Mouse (Mus musculus) urinary bladder, adult 18-20 months (tissue): ENCODE measurements at regions not wholly inside any gene's neighbourhood (a gene's known extent, or its start where the extent isn't known, plus 50 kb on each side); places are given as distances from the start of the nearest gene placed in this dataset.

Source experiments
- DNase-seq, 2 experiments: peaks; one replicate each; pipeline ENCODE4 v3.0.0; 2022; ENCODE audit warnings: low spot score in 2 of 2, mixed read lengths in 2 of 2

DNA sequence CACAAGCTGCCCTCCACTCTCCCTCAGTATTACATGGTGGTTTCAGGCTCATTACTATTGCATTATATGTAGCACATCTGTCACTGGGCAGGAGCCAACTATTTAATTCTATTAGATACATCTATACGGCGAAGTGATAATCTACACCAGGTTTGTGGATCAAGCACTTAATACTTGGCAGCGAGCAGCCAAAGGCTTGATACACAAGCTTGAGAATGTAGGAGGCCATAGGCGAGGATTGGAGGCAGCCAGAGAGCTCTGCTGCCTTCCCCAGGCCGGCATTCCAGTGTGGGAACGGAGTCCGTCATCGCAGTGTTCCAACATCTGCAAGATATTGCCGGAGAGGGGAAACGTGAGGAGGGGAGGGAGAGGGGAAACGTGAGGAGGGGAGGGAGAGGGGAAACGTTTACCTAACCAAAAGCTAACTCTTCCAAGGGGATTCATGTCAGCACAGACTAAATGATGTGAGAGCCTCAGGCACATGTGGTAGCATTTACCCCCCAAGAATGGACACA, 109.6 kb upstream of the Habp2 start:
- no peak for DNase-seq

DNA sequence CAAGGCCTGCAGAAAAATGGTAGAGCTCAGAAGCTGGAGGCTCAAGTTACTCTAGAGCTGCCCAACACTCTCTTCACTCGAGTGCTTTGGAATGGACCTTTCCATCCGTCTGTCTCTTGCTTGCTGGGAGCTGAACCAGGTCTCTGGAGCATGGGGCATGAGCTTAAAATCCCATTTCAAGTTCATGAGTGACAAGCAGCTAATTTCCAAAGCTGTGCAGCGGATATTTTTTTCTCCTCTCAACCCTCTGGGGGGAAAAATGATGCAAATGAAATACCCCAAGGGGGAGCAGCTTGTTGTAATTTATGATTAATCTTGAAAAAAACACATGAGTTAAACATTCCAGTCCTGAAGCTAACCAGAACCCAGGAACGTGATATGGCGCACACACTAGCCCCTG, 101.2 kb upstream of the Habp2 start:
- DNase-seq, result no peak

DNA sequence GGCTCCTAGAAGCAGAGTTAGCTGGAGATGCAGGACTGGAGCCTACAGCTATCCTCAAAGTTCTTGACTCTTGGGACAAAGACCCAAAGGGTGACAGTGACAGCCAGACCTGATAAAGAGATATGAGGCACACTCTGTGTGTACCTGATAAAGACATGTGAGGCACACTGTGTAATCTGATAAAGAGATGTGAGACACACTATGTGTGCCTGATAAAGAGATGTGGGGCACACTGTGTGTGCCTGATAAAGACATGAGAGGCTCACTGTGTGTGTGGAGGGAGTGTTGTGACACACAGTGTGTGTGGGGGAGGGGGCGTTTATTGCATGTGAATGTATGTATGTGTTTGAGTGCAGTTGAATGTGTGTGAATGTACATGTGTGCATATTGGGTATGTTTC, 97.8 kb upstream of the Habp2 start:
- no peak for DNase-seq

DNA sequence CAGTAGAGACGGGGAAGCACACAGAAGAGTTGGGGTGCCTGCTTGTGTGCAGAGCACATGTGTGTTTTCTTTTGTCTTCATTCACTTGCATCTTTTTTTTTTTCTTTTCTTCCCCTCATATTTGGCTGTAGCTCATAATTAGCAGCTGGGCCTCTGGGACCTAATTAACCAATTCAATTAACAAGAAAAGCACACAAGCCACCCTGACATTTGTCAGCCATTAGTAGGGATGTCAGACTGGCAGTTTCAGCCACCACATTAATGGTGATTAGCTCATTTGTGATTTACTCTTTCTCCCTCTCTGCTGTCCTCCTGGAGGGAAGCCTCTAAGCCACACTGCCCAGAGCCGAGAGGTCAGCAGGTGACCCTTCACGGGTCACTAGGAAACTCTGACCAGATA, 96.7 kb upstream of the Habp2 start:
- no peak for DNase-seq

DNA sequence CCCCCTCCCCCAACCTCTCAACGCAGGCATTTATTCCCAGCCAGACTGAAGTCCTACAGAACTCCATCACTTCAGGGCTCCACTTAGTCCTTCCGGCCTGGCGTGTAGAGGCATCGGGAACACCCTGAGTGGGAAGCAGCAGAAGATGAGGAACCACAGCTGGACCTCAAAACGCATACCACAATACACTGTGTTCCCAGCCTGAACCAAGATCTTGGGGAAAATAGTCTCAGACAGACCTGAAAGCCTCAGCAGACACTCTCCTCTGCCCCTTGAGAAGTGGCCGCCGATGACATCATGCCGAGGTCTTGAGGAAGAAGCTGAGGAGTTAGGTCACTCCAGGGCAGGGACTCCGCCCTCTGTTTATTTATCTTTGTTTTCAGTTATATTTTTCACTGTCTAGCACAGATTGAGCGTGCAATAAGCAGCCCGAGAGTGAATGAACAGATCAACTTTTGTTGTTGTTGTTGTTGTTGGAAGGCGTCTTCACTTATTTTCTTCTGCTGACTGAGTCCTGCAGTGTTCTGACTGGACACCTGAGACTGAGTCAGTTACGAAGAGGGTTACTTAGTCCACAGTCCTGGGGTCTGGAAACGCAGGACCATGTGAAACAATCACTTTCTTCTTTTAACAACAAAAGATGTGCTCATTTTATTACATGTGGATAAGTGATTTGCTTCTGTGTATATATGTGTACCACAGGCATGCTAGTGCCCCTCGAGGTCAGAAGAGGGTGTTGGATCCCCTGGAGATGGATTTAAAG, 88.3 kb upstream of the Habp2 start:
- no peak for DNase-seq

DNA sequence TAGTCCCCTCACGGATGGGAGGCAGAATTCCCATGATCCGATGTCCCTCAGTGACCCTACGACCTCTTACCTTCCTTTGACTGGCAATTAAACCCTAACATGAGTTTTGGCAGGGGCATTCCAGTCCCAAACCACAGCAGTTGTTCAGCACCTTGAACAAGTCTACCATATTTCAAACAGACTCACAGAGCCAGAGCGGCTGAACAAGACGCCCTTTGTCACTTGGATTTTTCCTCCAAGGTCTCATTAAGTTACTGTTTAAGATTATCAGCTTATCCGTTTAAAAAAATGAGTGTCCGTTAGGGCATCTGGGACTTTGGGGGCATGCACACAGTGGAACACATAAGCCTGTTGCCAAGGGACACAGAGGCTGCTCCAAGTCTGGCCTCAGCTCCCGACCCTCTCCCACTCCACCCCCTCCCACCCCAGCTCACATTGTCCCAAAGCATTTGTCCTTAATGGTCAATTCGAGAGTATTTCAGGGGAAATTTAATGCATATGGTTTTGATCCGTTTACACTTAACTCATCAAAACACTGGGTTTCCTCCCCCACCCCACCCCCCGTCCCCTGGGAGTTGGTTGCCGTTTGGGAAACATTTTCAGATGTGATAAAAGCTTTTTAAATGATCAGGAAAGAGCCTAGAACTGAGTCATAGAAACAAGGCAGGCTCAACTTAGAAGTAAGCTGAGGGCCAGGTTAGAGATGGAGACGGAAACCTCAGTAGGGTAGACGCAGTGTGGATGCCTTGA, 87.4 kb upstream of the Habp2 start:
- DNase-seq, result no peak

DNA sequence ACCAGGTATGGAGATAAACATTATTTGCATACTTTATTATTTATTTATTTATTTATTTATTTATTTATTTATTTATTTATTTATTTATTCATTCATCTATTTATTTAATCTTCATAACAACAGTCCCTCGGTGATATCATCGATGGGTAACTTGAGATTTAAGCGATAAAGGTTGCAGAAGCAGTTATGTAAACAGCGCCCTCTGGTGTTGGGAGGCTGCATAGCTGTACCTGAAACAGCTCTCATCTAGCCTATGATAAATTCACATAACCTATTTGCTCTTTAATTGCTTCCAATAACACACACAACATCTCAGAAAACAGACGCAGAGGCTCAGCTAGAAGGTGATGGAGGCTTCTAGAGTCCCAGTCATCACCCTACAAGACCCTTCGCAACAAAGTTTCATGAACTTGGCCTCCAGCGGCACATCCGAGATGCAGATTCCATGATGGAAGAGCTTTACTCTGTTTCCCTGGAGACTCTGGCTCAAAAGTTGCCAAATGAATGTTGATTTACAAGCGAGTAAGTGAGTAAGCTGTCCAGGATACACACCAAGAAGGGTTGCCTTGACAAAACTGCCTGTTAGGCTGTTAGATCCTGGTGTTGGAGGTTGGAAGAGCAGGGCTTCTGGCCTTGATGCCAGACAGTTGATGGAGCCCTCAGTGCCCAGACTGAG, 85.8 kb upstream of the Habp2 start:
- DNase-seq, result no peak

DNA sequence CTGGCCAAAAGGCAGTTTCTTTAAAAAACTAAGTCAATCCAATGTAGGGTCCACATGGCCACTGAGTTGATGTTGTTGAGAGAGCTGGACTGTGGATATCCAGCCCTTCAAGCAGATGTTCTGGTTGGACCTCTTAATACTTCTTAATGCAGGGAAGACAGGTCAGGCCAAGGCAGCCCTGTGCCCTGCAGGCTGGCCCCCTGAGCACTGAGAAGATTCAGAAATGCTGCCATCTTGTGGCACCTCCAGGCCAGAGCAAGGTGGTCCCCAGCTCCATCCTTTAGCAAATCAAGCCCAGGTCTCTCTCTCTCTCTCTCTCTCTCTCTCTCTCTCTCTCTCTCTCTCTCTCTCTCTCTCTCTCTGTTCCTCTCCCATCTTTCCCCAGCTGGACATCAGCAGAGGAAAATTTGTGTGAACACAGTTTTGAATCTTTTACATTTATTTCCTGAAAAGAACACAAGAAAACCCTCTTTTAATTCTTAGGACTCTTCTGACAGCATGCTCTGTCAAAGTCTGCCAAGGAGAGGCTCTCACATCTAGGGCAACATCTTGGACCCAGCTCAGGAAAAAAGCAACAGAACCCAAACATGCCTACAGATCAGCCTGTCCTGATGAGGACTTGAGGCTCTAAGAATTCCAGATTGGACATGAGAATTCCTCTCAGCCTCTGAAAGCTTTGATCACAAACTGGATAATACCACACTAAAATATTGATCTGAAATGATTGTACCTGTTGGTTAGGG, 85.0 kb upstream of the Habp2 start:
- no peak for DNase-seq

DNA sequence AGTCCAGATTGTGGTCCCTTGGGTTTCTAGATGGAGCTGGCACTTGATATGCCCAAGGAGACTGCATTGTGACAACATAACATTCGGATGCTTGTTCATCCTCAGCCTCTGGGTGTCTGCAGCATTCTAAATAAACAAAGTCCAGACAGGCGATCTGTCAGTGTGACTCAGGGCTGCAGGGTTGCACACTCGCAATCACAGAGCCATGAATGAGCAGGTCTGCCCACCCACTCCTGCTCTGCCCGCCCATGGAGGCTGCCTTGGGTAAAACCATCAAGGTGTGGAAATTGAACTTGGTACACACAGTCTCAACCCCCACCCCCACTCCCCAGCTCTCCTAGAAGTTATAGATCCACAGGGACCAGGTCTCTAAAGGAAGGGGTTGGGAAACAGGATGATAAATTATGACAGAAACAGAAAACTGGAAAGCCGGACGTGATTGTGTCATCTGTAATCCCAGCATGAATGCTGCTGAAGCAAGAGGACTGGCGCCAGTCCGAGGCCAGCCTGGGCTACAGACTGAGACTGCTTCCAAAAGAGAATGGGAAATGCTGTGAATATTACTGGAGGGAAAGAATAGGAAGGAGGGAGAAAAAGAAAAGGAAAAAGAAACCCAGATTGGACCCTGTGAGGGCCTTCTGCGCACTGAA, 84.3 kb upstream of the Habp2 start:
- DNase-seq, result no peak

DNA sequence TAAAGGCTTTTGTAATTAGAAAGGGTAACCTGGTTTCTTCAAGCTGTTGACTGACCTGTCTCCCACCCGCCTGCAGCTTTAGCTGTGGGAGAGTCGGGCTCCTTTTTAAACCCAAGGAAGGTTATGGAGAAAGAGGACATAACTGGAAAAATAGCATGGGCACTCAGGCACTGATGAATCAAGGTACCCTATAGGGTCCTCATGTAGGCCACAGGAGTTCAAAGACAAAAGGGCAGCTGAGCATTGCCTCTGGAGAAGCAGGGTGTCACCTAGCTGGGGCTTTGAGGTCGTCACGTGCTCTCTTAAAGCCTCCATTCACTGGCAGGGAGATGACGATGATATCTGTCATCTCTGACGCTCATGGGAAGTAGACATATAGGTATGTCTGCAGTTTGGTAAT, 68.4 kb upstream of the Habp2 start:
- DNase-seq, result no peak

DNA sequence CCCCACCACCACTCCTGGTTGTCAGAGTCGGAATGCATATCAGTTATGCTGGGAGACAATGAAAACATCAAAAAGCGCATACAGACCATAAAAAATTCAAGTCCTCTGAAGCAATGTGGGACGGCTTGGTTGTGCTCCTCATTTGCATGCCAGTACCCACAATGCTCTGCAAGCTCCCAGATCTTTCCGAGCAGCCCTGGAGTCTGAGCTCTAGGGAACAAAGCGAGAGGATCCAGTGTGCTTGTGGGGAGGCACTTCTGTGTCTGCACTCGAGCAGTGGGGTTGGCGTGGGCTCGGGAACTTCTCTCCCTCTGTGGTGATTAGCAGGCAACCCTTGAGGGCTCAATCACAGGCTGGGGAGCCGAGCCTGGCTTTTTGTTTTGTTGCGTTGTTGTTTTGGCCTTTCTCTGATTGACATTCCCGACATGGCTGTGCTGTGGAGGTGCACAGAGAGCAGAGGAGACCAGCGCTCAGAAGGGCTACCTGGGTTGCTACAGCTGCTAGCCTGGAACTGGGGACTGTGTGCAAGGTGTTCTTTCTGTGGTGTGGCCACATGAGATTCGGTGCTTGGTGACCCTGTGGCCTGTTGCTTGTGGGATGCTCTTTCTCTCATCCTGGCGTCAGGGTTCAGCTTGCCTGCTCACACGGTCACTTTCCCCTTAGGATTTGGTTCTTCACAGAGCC, 66.1 kb upstream of the Habp2 start:
- no peak for DNase-seq

DNA sequence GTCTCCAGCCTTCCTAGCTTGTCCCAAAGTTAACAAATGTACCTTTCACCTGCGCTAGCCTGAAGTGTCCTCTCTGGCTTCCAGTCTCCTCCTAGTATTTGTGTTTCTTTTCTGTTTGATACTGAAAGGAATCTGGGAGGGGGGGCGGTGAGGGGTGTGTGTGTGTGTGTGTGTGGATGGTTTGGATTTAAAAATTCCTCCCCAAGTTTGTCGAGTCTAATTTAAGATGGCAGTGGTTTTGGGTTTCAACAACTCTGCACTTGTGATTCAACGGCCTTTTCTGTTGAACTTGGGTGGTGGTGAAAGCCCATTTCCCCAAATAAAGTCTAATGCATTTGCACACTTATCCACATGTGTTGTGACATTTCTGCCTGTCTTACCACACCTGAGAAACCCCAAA, 64.4 kb upstream of the Habp2 start:
- DNase-seq, result no peak

DNA sequence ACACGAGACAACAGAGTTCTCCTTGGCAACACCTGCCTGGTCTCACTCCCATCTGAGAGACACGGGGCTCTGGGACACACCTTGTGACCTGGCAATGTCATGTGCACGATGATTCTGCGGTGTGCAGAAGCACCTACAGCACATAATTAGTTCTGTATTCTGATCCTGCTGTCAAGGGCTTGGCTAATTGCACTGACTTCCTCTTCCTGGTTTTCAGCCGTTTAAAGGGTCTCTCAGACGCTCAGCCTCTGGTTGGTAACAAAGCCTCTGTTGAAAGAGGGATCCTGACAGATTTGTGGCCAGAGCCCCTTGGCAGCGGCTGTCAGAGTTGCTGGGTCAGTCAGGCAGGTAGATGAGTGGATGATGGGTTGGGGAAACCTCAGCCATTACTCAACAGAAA, 61.9 kb upstream of the Habp2 start:
- DNase-seq, result no peak

DNA sequence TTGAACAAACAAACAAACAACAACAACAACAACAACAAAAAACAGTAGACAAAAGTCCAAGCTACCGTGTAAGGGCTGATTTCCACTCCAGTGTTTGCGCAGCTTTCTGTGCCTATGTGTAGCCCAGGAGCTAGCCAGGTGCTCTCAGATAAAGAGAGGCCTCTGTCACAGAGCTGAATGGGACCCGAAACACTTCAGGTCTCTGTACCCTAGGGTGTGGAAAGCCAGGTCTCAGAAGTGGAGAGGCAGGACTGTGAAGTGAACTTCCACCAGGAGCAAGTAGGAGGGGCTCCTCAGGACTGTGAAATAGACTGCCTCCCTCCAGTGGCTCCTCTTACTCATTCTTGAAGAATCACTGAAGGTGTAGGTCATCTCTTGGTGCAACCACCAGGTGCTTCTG, 61.4 kb upstream of the Habp2 start:
- DNase-seq, result no peak

DNA sequence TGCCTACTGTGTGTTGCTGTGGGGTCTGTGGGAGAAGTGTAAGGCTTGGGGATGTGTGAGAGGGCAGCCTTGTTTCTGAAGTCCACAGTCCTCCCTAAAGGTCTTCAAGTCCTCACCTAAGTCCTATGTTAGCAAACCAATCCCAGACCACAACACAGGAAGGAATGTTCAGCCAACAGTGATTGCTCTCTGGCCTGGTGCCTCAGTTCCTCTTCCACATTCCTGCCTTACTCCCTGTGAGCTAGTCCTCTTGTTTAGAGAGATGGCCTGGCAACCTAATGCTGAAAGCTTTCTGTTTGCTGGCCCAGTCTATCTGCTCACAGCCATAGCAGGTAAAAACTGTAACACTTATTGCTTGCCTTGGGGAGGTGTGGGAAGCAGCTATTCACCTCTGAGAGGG, 58.4 kb upstream of the Habp2 start:
- DNase-seq, result no peak

DNA sequence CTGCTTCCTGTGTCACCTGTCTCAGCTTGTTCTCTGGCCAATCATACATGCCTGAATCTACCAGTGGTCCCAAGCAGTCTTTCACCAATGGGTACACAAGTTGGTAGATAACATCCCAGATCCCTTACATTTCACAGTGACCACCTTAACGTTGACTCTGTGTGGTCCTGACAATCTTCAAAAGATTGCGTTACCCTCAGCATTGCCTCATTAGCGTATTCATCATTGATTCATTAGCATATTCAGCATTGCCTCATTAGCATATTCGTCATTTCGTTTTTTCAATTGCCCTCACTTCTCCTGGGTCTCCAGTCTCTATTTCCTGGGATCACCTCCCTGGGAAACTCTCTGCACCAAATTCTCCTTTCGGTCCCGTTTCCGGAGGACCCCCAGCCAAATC, 55.5 kb upstream of the Habp2 start:
- DNase-seq, result no peak

DNA sequence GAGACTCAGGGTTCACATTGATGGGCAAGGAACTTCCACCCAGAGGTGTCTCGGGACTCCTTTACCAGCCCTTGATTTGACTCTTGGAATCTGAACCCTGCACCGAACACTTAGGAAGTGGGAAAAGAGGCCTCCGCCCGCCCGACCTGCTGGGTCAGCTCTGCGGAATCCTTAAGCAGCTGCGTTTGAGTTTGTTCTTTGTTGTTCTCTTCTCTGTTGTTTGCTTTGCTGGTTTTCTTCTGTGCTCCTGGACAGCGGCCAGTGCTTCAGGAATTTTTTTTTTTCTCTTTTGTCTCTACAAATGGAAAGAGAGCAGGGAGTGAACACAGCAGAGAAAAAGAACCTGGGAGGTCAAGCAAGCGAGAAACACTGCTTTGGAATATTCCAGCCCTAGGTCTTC, 55.1 kb upstream of the Habp2 start:
- no peak for DNase-seq

DNA sequence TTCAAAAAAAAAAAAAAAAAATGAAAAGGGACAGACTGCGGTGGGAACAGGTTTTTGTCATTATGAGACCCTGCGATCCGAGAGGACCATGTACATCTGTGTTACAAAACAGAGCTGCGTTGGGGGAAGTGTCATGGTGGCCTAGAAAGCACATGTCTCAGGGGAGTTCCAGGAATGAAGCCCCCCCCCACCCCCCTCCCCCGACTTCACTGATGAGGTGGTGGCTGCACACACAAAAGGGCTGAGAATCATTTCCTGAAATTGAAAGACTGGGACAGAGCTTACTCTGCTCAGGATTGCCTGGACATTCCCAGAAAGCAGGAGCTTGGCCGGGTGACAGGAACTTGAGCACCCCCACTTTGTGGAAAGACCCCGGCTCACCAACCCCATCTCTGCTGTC, 54.7 kb upstream of the Habp2 start:
- DNase-seq, result no peak

DNA sequence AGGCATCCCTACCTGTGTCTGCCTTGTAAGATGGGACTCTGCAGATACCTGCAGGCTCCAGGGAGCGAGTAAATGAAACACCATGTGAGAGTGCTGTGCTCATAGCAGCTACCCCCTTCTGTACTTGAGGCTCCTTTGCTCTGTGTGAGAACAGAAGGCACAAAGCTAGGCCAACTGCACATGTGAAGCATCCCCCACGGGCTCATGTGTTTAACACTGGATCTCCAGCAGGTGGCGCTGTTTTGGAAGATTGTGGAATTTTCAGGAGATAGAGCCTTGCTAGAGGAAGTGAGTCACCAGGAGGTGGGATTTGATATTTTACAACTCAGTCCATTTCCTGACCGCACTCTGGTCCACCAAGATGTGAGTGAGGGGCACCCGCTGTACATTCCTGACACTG, 54.0 kb upstream of the Habp2 start:
- no peak for DNase-seq

DNA sequence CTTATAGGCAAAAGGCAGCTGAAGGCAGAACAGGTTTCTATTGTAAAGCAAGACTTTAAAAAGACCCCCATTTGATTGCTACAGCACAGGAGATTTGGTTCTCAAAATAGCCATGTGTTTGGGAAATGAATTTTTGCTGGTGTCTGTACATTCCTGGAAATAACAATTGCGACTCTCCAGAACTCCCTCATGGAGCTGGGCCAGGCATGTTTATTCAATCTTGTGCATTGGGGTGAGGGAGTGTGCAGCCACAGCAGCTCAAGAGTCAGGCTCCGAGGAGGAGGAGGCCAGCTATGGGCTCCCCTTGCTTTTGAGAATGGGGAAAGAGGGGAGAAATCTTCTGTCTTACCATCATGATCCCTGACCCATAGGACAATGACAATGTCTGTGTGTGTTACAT, 51.9 kb upstream of the Habp2 start:
- DNase-seq, result no peak
